Mouse (Mus musculus) G1E (cell line): ENCODE measurements around the gene Vps13a.

Experiments used
- CTCF ChIP-seq: IDR thresholded peaks from 2 replicates; pipeline ENCODE4 v1.5.1; 2012; ENCODE audit warnings: low read depth, low read length, inconsistent platforms, mixed read lengths
- GATA1 ChIP-seq: IDR thresholded peaks from 2 replicates; pipeline ENCODE4 v1.6.1; 2012; ENCODE audit warnings: borderline replicate concordance, low read length, inconsistent platforms, mixed read lengths
- GATA2 ChIP-seq: IDR thresholded peaks from 2 replicates; pipeline ENCODE4 v1.6.1; 2012; ENCODE audit warnings: low read depth, low read length, inconsistent platforms, borderline replicate concordance
- POLR2AphosphoS5 ChIP-seq: IDR thresholded peaks from 2 replicates; pipeline ENCODE4 v1.6.1; 2012; ENCODE audit warnings: low read depth, low read length, inconsistent platforms; ENCODE audit not compliant: insufficient replicate concordance
- TAL1 ChIP-seq: conservative IDR thresholded peaks from 2 replicates; pipeline ENCODE4 v1.6.1; 2012; ENCODE audit warnings: low read depth, low read length, inconsistent platforms, mixed read lengths

DNA sequence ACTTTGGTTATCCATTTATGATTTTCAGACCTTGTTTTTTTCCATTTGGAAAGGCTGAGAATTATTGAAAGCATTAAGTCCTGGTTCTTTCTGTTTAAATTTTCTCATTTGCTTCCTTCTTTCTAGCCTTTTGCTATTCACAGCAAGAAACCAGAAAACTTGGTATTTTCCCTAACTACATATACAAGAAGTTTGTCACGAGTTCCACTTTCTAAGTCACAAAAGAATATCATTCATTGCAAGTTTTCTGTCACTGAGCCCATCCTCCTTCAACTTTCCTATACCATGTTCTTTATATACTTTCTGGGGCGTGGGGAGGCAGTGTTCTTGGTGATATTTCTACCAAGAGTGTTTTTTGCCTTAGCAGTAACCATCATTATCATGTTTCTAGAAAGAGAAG lies 96.5 kb downstream of the Vps13a start:
- TF ChIP-seq CTCF, result no peak
- no peak for TF ChIP-seq GATA1
- TF ChIP-seq TAL1, result no peak
- no peak for TF ChIP-seq GATA2
- no peak for TF ChIP-seq POLR2AphosphoS5
